In the genomic region with DNA sequence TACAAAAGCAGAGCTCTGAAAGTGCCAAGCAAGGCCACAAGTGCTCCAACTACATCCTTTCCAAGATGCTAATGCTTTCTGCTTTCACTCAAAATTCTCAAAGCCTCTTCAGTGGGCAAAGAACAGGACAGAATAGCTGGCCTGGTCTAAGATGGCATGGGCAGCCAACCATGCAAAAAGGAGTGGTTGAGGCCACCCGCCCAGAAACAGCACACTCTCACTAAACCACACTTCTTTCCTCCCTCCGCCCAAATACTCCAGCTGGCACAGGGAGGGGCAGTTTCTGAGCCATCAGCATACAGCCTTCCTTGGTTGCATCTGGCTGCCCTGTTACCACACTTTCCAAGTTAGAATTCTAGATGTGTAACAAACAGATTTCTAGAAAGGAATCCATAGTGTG, we compare ENCODE assay signal across 11 mouse cellular contexts. TPM values are rescaled to one million over a fixed set of nuclear protein-coding genes. Genes with fewer than 3 reads are reported as not detected.
DNase-seq lines count a peak whose midpoint lies in the region; ATAC-seq and TF ChIP-seq lines count a peak whose summit lies in the region.
"Had no signal": no experiment of that assay in that cellular context is flagged by ENCODE, and none has a peak within 500 bp of the region (broad histone marks: within the 10 kb centered on the region; RNA-seq: fewer than 3 reads in every experiment).

No protein-coding gene starts in this region.

- peak overlapping the region; percentile 29 for H3K9ac ChIP-seq in liver, embryonic 12.5 days

- H3K27ac ChIP-seq in gastrocnemius, adult 2 months = peak overlapping the region; percentile 75
- peak overlapping the region; percentile 93 for H3K27ac ChIP-seq in liver, embryonic 12.5 days

- H3K4me3 ChIP-seq in gastrocnemius, adult 2 months = no peak overlapping the region
- H3K4me3 ChIP-seq in liver, embryonic 12.5 days = no peak overlapping the region
- H3K4me3 ChIP-seq: myocyte had no signal

- TF ChIP-seq CTCF in gastrocnemius, adult 2 months (IDR thresholded peaks at IDR 0.05) = no peak

- H3K27me3 ChIP-seq in liver, embryonic 12.5 days (replicated peaks) = no peaks in the 10 kb centered on the region

- H3K4me1 ChIP-seq in liver, embryonic 12.5 days = peaks cover 78% of the 10 kb centered on the region

- DNase-seq in gastrocnemius, adult 2 months = peak; percentile 49
- no peak for DNase-seq in gastrocnemius, postnatal 14 days
- DNase-seq in right cerebral cortex, postnatal 25 days = peak; percentile 25
- no peak for DNase-seq in right cerebral cortex, postnatal 14 days
- peak; percentile 63 to 74 for DNase-seq in spleen, postnatal 4 days (ENCODE audit: low spot score in 2 of 2)
- no peak for DNase-seq in adrenal gland, postnatal 4 days (ENCODE audit: low spot score in 2 of 2)
- DNase-seq in yolk sac, embryonic 10.5 days (ENCODE audit: low spot score) = no peak
- DNase-seq: heart, adult 11 months; lung, postnatal 14 days had no signal

- intact Hi-C loops in gastrocnemius, adult 2 months (cut with DNase I) = no loop called here
- intact Hi-C loops in gastrocnemius, postnatal 14 days (cut with DNase I; ENCODE audit: low total_unique reads) = no loop called here

- no peaks in the 10 kb centered on the region for H3K9me3 ChIP-seq in liver, embryonic 12.5 days (replicated peaks)

- WGBS in liver, embryonic 12.5 days (ENCODE audit: insufficient replicate concordance) = 22% methylated on average over 2 of the region's 2 CpGs

- no peaks in the 10 kb centered on the region for H3K36me3 ChIP-seq in liver, embryonic 12.5 days

- ATAC-seq in liver, embryonic 12.5 days = peak; percentile 70

- H3K4me2 ChIP-seq in liver, embryonic 12.5 days = peak overlapping the region; percentile 26

RNA-seq across cellular contexts. Expression of gene Picalm, which starts 55.4 kb away (rescaled TPM):
- 10 to 100 TPM; 87.9 to 93.4 TPM for total RNA-seq in gastrocnemius, adult 2 months (2021)
- total RNA-seq in gastrocnemius, postnatal 14 days (2021) = 100 to 1,000 TPM; 111 to 140 TPM
- 71.1 and 73.2 TPM in 2 replicates for polyA plus RNA-seq in liver, embryonic 12.5 days (2016; fragmentation: Nextera tagmentation; extraction: Ambion mirVana)
- total RNA-seq in adrenal gland, postnatal 4 days (2021) = 100 to 1,000 TPM; 198 to 211 TPM

Comparison
In these comparisons a context has a peak if more than half of its experiments do, and no peak if none do; other contexts are left out.
1. DNase-seq: peak in gastrocnemius, adult 2 months (single experiment), right cerebral cortex, postnatal 25 days (single experiment) and spleen, postnatal 4 days (2 of 2); none in gastrocnemius, postnatal 14 days (single experiment), right cerebral cortex, postnatal 14 days (single experiment), adrenal gland, postnatal 4 days (0 of 2) and yolk sac, embryonic 10.5 days (single experiment).